Mouse (Mus musculus) c-Kit-positive CD71-negative TER-119-negative erythroid progenitor cells, embryonic 14.5 days (primary cell): ENCODE results near the gene Arhgef16.

Experiments used
- DNase-seq: peaks from one replicate; pipeline ENCODE4 v3.0.0-alpha.2; 2013; ENCODE audit warnings: low read depth

Gene Arhgef16

DNA sequence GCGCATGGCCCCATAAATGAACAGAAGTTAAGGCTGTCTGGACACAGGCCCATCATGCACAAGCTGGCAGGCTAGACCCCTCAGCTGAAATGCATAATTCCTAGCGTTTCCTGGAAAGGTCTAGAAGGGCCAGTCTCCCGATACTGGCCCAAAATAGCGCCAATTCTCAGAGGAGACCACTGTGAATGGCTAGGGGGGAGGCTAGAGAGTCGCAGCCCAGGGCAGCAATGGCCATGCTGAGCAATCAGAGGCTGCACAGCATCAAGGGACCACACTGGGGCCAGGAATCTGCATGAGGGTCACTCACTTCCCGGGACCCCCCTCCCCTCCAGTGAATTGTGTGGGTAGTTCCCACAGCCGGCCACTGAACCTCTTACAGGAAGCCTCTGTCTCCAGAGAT is 17.8 kb downstream of the Arhgef16 start:
- no peak for DNase-seq

DNA sequence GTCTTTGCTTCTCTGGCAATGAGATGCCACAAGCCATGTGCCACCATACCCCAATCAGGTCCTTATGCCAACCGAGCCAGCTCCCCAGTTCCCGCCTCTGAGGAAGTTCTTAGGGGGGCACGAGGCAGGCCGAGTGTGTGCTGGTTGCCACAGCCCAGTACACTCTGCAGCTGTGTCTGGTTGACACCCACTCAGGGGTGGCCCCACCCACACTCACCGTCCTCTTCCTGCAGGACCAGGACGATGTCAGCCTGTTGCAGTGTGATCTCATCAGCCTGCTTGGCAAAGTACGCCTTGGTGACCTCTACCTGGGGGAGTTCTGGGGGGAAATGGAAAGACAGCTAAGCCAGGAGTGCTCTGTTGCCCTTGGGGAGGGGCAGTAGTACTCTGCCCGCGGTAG is 22.0 kb downstream of the Arhgef16 start:
- DNase-seq: no peak

DNA sequence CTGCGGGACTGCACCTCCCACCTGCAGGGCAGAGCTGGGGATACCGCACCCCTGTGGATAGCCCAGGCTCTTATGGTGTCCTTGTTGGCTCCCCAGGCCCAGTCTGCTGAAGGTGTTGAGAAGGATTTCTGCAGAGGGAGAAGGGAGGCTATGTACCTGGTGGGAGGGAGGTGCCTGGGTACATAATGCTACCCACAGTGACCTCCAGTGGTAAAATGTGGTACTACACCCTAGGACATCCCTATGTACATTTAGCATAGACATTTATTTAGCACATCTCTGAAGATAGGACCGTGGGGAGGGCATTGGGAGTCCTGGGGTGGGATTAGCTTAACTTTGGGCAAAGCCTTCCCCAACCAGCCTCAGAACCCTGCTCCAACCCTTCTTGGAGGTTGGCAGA is 28.5 kb downstream of the Arhgef16 start:
- peak; percentile 50 for DNase-seq

DNA sequence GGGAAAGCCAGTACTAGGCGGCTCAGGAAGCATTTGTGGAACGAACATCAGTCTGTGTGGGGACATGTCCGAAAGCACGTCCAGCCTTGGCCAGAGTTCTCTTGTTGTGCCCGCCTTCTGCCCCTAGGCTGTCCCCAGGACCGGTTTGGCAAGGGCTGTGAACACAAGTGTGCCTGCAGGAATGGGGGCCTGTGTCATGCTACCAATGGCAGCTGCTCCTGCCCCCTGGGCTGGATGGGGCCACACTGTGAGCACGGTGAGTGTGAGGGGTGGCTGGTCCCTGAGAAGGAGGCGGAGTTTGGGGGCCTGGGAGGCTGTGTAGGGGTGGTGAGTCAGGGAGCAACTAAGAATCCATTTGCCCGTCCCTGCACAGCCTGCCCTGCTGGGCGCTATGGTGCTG is 32.0 kb downstream of the Arhgef16 start:
- no peak for DNase-seq

DNA sequence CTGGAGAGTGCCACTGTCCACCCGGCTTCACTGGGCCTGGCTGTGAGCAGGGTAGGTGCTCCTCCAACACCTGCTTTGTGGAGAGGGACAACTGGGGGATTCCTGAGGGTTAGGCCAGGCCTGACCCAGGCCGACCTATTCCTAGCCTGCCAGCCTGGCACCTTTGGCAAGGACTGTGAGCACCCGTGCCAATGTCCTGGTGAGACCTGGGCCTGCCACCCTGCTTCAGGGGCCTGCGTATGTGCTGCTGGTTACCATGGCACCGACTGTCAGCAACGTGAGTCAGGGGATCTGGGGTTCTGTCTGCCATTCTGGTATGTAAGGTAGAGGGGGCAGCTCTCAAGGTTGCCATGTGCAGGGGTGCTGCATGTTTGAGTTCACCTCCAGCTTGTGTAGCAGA is 34.0 kb downstream of the Arhgef16 start:
- no peak for DNase-seq

DNA sequence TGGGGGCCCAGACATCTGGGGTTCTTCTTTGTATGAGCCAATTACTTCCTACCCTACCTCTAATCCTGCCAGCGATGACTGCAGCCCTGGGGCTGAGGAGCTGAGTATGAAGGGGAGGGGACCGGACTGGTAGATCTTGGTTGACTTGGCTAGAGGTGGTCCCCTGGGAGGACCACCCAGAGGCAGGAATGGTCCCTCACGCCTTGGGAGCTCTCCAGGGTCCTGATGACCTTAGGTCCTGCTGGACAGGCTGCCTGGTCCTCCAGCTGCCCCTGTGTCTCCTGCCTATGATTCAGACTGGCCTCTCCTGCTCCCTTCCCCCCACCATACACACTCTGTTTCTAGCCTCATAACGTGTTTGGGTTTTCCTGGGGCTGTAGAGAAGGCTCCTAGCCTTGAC is 39.4 kb downstream of the Arhgef16 start:
- DNase-seq: no peak

DNA sequence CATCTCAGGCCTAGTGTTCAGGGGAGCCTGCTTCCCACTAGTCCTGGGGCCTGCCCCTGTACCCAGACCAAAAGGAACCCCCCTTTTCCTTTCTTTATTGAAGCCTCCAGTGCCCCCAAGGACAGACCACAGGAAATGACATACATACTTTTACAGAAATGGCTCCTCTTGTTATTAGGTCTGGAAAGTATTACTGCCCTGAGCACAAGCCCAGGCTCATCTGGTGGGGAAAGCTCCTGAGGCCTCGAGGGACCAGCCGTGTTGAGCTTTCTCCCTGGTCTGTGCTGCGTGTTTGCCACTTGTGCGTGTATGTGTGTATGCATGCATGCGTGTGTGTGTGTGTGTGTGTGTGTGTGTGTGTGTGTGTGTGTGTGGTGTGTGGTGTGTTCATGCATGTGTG is 40.7 kb downstream of the Arhgef16 start:
- DNase-seq: no peak

DNA sequence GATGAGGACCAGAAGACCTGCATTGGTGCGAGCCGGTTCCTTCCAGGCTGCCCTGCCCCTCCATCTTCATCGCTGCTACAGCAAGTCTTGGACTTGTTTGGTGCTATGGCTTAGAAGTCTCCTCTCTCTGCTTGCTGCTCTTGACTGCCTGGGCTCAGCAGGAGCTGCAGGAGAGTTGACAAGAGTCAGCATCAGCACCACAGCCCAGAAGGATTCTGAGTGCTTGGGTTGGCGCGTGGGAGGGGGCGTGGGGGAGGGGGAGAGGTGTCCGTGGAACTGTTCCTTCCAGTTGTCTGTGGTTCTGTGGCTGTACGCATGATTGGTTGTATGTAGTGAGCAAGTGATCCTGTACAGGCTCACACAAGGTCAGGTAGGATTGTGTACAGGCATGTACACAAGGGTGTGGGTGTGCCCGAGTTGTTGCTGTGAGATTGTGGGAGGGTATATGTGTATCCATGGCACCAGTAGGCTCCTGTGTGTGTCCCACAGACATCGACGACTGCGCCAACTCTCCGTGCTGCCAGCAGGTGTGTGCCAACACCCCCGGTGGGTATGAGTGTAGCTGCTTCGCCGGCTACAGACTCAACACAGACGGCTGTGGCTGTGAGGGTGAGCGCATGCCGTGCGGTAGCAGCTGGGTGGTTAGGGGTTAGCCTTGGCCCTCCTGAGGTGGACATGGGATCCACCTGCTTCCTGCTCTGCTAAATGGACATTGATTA is 48.8 kb downstream of the Arhgef16 start:
- DNase-seq: no peak

DNA sequence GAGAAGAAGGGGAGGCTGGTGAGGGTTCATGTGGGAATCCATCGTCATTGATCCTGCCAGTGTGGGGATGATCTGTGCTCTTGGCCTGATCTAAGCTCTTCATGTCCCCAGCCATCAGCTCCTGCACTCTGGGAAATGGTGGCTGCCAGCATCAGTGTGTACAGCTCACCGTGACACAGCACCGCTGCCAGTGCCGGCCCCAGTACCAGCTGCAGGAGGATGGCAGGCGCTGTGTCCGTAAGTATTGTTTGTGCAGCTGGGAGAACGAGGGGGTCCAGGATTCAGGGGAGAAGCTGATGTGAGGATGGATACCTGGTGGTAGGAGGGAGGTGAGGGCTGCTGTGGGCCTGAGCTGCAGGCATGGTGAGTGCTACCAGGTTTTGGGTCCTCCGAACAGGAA is 52.2 kb downstream of the Arhgef16 start:
- no peak for DNase-seq

DNA sequence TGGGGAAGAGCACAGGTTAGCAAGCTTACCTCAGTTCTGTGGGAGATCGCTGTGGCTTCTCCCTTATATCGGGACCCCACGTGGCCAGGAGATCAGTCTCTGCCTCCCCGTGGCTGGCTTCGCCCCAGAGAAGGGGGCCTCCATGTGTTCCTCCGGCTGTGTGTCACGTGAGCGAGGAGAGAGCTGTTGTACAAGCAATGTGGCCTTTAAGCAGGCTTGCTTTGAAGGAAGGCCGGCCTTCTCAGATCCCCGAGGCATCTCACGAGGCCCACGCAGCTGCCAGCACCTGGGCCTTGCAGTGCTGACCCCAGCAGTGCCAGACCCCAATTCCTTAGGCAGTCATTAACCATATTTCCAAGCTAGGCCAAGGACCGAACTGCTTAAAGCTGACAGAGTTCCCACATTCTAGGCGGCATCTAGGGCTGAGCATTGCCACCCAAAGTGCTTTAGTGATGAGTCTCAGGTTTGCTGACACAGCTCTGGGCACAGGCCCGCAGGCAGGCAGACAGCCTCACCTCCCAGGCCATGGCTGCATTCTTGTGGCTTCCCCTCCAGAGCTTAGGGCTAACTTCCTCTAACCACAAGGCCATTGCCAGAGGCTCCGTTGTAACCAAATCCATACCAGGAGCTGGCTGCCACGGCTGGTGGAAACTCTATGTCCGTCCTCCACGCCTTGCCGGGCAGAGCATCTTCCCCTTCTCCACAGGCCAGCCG is 53.2 kb downstream of the Arhgef16 start:
- no peak for DNase-seq

DNA sequence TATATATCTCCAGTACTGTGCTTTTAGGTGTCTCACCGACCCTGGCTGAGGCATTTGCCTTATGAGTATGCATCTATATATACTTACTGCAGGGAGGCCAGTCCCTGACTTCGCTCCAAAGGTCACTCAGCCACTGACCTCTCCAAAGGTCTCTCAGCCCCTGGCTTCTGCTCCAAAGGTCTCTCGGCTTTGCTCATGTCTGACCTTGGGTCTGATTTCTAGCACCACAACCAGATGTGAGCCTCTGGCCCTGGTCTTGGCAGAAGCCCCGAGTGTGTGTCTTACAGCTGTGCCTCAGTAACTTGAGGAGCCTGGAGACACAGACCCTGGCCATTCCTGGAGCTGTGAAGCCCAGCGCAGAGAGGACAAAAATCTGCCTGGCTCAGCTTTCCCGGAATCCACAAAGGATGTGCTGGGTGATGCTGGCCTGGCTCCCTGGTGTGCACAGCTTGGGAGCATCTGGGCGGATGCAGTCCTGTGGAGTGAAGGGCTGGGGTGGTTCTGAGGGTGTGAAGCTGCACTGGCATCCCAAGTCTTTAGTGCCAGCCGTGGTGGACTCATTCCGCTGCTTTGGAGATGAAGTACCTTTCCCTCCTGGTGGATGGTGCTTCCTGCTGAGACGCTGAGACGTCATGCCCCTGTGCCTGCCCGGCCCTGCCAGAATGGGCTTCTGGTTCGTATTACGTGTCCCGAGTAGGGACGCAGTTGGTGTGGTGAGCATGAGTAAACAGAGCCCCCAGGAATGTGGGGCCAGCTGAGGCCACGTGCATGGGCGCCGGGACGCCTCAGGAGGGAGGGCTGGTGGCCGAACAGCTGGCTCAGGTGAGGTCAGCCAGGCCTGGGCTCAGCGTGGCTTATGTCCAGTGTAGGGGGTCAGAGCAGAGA is 54.0 kb downstream of the Arhgef16 start:
- DNase-seq: no peak

DNA sequence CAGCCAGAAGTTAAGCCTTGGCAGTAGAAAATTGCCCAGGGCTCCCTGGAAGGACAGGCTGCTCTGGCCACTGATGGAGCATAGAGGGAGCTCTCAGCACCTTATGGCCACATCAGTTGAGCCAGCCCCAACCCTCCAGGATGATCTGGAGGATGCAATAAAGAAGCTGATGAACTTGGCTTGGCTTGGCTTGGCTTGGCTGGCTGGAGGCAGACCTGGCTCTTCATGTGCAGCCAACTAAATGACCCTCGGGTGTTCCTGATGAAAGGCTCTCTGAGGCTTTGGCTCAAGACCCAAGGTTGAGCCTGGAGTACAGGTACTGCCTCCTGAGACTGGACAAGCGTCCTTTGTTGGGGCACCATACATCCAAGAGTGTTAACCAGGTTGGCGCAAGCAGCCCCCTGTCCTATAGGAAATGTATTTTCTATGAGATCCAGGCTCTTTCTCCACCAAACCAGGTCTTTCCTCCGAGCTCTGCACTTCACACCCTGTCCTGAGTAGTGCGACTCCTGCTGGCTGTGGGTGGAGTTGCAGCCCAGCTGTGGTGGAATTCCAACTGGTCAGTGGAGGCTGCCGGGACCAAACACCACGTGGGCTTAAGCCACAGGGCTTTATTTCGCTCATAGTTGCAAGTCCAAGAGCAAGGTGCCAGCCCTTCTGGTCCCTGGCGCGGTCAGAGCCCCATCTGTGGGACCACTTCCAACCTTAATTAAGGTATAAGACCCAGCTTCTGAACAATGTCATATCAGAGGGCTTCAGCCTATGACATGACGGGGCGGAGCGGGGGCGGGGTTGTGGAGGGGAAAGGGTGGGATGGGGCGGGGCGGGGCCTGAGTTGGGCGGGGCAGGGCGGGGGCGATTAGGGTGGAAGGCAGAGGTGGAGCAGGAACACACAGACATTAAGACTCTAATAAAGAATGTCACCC is 55.1 kb downstream of the Arhgef16 start:
- peak; percentile 61 for DNase-seq

DNA sequence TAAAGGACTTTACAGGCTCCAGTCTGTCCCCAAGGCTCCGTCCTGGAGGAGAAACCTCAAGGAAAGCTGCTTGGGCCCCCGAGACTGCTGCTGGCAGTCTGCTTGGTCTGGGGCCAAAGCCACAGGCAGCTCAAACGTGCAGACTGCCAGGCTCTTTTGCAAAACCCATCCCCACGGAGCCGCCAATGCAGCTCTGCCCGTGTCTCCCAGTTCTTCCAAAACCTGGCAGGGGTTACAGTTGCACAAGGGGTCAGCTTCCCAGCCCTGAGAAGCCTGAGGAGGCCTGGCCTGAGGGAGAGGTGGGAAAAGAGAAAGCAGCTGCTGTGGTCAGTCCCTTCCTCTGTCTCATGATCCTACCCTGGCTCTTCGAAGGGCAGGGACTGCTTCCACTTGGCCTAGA is 56.1 kb downstream of the Arhgef16 start:
- no peak for DNase-seq

DNA sequence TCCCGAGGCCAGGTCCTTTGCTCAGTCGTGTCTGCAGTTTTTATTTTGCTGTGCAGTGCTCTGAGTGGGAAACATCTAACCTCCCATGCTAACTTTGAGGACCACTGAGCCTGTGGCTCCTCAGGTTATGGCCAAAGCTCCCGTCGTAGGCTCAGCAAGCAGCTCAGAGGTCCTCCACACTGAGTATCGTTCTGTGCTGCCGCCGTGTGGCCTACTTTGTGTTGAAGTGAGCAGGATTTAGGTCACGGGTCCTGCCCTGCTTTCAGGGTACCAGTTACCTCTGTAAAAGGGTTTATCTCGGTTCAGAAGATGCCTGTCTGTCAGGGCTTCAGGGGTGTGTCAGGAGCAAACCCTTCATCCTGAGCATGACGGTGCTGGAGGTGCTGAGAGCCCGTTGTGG is 60.9 kb downstream of the Arhgef16 start:
- DNase-seq: no peak

DNA sequence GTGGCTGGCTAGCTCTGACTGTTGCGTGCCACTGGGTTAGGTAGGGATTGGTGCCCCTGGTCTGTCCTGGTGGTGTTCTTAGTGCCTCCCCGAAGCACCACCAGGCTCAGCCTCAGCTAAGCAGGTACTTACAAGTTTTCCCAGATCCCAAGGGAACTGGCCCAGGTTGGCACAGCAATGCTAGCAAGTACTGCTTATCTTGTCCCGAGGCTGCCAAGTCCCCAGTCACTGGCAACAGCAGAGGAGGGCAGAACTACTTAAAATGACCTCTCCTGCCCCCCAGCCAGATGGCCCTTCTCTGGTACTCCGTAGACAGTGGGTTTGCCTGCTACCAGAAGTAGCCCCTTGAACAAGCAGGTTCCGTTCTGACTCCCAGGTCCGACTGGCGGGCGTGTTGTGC is 62.3 kb downstream of the Arhgef16 start:
- DNase-seq: no peak

DNA sequence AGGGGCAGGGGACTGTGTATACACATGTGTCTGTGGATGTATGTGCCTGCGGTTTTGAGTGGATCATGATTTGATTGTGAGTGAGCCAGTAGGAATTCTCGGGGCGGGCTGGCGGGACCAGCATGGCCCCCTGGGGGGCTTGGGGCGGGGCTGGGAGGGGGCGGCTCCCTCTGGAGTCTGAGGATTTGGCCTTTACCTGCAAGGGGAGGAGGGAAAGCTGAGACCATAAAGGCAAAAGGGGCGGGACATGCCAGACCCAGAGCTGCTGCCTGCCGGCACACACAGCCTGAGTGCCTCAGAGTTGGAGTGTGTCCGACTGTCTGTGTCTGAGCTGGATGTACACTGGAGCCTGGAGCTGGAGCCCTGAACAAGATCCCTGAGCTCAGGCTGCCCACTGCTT is 64.2 kb downstream of the Arhgef16 start:
- no peak for DNase-seq

DNA sequence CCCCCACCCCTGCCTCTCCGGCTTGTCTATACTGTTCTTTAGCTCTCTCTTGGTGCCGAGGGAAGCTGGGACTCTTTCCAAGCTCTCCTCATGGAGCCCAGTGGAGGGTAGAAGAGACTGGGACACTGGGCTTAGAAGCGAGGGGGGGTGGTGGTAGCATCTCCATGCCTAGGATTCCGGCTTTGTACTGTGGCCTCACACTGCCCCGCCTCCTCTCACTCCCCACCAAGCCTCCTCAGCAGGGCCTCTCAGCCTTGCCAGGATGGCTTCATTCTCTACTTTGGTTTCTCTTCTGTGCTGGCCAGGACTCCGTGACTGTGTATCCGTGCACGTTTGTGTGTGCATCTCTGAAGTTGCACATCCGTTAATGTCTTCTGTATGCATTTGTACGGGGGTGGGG is 64.6 kb downstream of the Arhgef16 start:
- no peak for DNase-seq

DNA sequence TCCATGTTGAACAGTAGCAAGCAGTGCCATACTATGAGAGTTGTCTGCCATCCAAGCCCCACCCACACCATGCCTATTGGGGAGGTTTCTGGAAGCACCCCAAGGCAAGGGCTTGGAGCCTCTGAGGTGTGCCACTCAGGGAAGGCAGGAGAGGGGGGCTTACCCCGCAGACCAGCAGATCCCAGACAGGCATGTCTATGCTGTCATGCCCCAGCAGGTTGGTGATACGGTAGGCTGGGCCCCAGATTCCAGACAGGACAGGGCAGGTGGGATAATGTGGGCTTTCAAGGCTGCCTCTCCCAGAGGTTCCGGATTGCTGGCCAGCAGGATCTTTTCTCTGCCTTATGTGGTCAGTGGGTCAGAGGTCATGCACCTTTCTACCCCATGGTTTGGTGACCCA is 65.5 kb downstream of the Arhgef16 start:
- DNase-seq: no peak

DNA sequence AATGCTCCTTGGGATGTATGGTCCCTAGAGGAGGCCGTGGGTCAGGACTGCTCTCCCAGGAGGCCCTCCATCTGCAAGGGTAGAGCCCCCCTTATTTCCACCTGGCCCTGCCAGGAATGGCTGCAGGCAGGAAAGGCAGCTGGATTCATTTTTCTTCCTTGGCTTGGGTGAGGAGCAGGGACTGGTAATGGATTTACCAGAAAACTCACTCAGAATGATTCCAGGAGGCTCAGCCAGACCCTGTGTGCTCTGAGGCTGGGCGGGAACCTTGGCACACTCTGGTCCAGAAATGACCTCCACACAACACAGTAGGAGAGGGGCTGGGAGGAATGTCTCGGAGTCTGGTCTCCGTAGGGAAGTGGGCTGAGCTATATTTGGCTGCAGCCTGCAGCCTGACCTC is 69.2 kb downstream of the Arhgef16 start:
- DNase-seq: no peak

DNA sequence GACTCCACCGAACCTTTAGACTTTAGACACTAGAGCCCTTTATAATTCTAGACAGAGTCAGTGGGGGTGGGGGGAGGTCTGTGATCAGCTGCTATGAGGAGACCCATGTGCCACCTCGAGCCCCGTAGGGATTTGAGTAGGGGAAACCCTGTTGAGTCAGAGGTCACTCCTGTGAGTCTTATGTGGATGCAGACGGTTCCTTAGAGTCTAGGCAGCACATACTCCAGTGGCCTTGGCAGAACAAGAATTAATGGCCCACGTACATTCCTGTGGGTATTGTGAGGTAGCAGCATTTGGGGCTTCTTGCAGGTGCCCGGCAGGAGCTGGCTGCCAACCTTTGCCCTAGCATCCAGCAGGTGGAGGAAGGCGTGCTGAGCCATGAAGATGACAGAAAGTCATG is 70.1 kb downstream of the Arhgef16 start:
- DNase-seq: no peak

DNA sequence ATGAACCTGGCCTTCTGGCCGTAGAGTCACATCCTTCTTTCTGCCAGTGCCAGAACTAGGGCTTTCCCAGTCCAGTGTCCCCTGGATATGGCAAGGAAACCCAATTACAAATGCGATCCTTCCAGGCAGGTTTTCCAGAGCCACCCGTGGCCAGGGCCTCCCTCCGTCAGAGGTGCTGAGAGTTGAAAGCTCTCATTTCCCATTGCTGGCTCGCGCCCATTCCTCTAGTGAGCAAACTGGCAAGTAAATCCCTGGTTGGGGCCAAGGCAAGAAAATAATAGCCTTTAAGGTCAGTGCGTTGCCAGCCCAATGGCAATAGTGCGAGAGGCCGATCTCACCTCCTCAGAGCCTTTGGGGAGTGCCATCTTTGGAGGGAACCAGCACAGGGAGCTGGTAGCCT is 71.9 kb downstream of the Arhgef16 start:
- DNase-seq: no peak
